Mouse (Mus musculus): Measurements from ENCODE around the gene Apba1. TPM values are rescaled to one million over a fixed set of nuclear protein-coding genes. Genes with fewer than 3 reads are reported as not detected.

Apba1 gene
- polyA plus RNA-seq, 1 experiment from 2014 or later = 0.10 TPM

- Histone ChIP-seq H3K36me3 (ENCODE audit: control insufficient read depth, insufficient read depth, low read length) (no peaks in the 10 kb centered on the region), H3K4me3 (ENCODE audit: low read depth, low read length) (no peak overlapping the region), H3K4me1 (replicated peaks; ENCODE audit: control insufficient read depth, insufficient read depth, low read length) (no peaks in the 10 kb centered on the region), H3K4me2 (no peak overlapping the region), H3K27ac (ENCODE audit: low read depth, low read length) (no peak overlapping the region), H3K27me3 (replicated peaks; ENCODE audit: control insufficient read depth, insufficient read depth, low read length) (no peaks in the 10 kb centered on the region), H3K9me3 (ENCODE audit: control insufficient read depth, low read length) (no peaks in the 10 kb centered on the region), H3K9ac (ENCODE audit: low read depth, low read length) (no peak overlapping the region)
- DNase-seq (ENCODE audit: low spot score) (no peak), ATAC-seq (replicated peaks; ENCODE audit: low FRiP score) (no peak)
- 79% methylated on average over 13 of the region's 13 CpGs for WGBS
Measured at GRCm38 (mm10) chr19:23816762-23817161, 58.1 kb downstream of the Apba1 start.

GRCm38 (mm10) chr19:23817196-23817595 lies 58.5 kb downstream of the Apba1 start:
- Histone ChIP-seq H3K27me3 (replicated peaks; ENCODE audit: control insufficient read depth, insufficient read depth, low read length) (no peaks in the 10 kb centered on the region), H3K36me3 (ENCODE audit: control insufficient read depth, insufficient read depth, low read length) (no peaks in the 10 kb centered on the region), H3K4me1 (replicated peaks; ENCODE audit: control insufficient read depth, insufficient read depth, low read length) (no peaks in the 10 kb centered on the region), H3K9me3 (ENCODE audit: control insufficient read depth, low read length) (no peaks in the 10 kb centered on the region), H3K4me3 (ENCODE audit: low read depth, low read length) (no peak overlapping the region), H3K4me2 (no peak overlapping the region), H3K9ac (ENCODE audit: low read depth, low read length) (no peak overlapping the region), H3K27ac (ENCODE audit: low read depth, low read length) (no peak overlapping the region)
- DNase-seq (ENCODE audit: low spot score) (no peak), ATAC-seq (replicated peaks; ENCODE audit: low FRiP score) (no peak)
- WGBS = 59% methylated on average over 6 of the region's 6 CpGs

GRCm38 (mm10) chr19:23819882-23820281 lies 61.2 kb downstream of the Apba1 start:
- Histone ChIP-seq H3K27ac (ENCODE audit: low read depth, low read length) (no peak overlapping the region), H3K4me3 (ENCODE audit: low read depth, low read length) (no peak overlapping the region), H3K9ac (ENCODE audit: low read depth, low read length) (no peak overlapping the region), H3K4me1 (replicated peaks; ENCODE audit: control insufficient read depth, insufficient read depth, low read length) (no peaks in the 10 kb centered on the region), H3K36me3 (ENCODE audit: control insufficient read depth, insufficient read depth, low read length) (no peaks in the 10 kb centered on the region), H3K4me2 (no peak overlapping the region), H3K9me3 (ENCODE audit: control insufficient read depth, low read length) (no peaks in the 10 kb centered on the region), H3K27me3 (replicated peaks; ENCODE audit: control insufficient read depth, insufficient read depth, low read length) (no peaks in the 10 kb centered on the region)
- DNase-seq (ENCODE audit: low spot score) (no peak), ATAC-seq (replicated peaks; ENCODE audit: low FRiP score) (no peak)
- whole genome bisulfite sequencing = 69% methylated on average over 8 of the region's 8 CpGs

- H3K36me3 ChIP-seq (ENCODE audit: control insufficient read depth, insufficient read depth, low read length) = no peaks in the 10 kb centered on the region
- no peak overlapping the region for H3K4me3 ChIP-seq (ENCODE audit: low read depth, low read length)
- H3K27ac ChIP-seq (ENCODE audit: low read depth, low read length) = no peak overlapping the region
- no peaks in the 10 kb centered on the region for H3K9me3 ChIP-seq (ENCODE audit: control insufficient read depth, low read length)
- DNase-seq (ENCODE audit: low spot score) = no peak
- H3K27me3 ChIP-seq (replicated peaks; ENCODE audit: control insufficient read depth, insufficient read depth, low read length) = no peaks in the 10 kb centered on the region
- H3K4me1 ChIP-seq (replicated peaks; ENCODE audit: control insufficient read depth, insufficient read depth, low read length) = no peaks in the 10 kb centered on the region
- 62% methylated on average over 3 of the region's 3 CpGs for WGBS
- no peak overlapping the region for H3K4me2 ChIP-seq
- ATAC-seq (replicated peaks; ENCODE audit: low FRiP score) = no peak
- H3K9ac ChIP-seq (ENCODE audit: low read depth, low read length) = no peak overlapping the region
Measured at GRCm38 (mm10) chr19:23822497-23822896, 63.8 kb downstream of the Apba1 start.

- Histone ChIP-seq H3K27ac (ENCODE audit: low read depth, low read length) (no peak overlapping the region), H3K4me3 (ENCODE audit: low read depth, low read length) (no peak overlapping the region), H3K36me3 (ENCODE audit: control insufficient read depth, insufficient read depth, low read length) (no peaks in the 10 kb centered on the region), H3K27me3 (replicated peaks; ENCODE audit: control insufficient read depth, insufficient read depth, low read length) (no peaks in the 10 kb centered on the region), H3K9ac (ENCODE audit: low read depth, low read length) (no peak overlapping the region), H3K9me3 (ENCODE audit: control insufficient read depth, low read length) (no peaks in the 10 kb centered on the region), H3K4me2 (no peak overlapping the region), H3K4me1 (replicated peaks; ENCODE audit: control insufficient read depth, insufficient read depth, low read length) (no peaks in the 10 kb centered on the region)
- DNase-seq (ENCODE audit: low spot score) = no peak
- 77% methylated on average over 4 of the region's 4 CpGs for WGBS
- ATAC-seq (replicated peaks; ENCODE audit: low FRiP score) = no peak
Measured at GRCm38 (mm10) chr19:23823533-23823932, 64.8 kb downstream of the Apba1 start.

GRCm38 (mm10) chr19:23826251-23826650 lies 67.6 kb downstream of the Apba1 start:
- no peak overlapping the region for H3K4me2 ChIP-seq
- H3K4me3 ChIP-seq (ENCODE audit: low read depth, low read length) = no peak overlapping the region
- no peaks in the 10 kb centered on the region for H3K36me3 ChIP-seq (ENCODE audit: control insufficient read depth, insufficient read depth, low read length)
- H3K27ac ChIP-seq (ENCODE audit: low read depth, low read length) = no peak overlapping the region
- no peak for ATAC-seq (replicated peaks; ENCODE audit: low FRiP score)
- H3K27me3 ChIP-seq (replicated peaks; ENCODE audit: control insufficient read depth, insufficient read depth, low read length) = no peaks in the 10 kb centered on the region
- no peak for DNase-seq (ENCODE audit: low spot score)
- 79% methylated on average over 8 of the region's 8 CpGs for WGBS
- no peaks in the 10 kb centered on the region for H3K9me3 ChIP-seq (ENCODE audit: control insufficient read depth, low read length)
- H3K4me1 ChIP-seq (replicated peaks; ENCODE audit: control insufficient read depth, insufficient read depth, low read length) = no peaks in the 10 kb centered on the region
- H3K9ac ChIP-seq (ENCODE audit: low read depth, low read length) = no peak overlapping the region

- H3K4me1 ChIP-seq (replicated peaks; ENCODE audit: control insufficient read depth, insufficient read depth, low read length) = no peaks in the 10 kb centered on the region
- H3K4me3 ChIP-seq (ENCODE audit: low read depth, low read length) = no peak overlapping the region
- H3K9ac ChIP-seq (ENCODE audit: low read depth, low read length) = no peak overlapping the region
- no peaks in the 10 kb centered on the region for H3K36me3 ChIP-seq (ENCODE audit: control insufficient read depth, insufficient read depth, low read length)
- DNase-seq (ENCODE audit: low spot score) = no peak
- H3K27ac ChIP-seq (ENCODE audit: low read depth, low read length) = no peak overlapping the region
- 78% methylated on average over 7 of the region's 7 CpGs for WGBS
- H3K9me3 ChIP-seq (ENCODE audit: control insufficient read depth, low read length) = no peaks in the 10 kb centered on the region
- ATAC-seq (replicated peaks; ENCODE audit: low FRiP score) = no peak
- no peaks in the 10 kb centered on the region for H3K27me3 ChIP-seq (replicated peaks; ENCODE audit: control insufficient read depth, insufficient read depth, low read length)
- H3K4me2 ChIP-seq = no peak overlapping the region
Measured at GRCm38 (mm10) chr19:23830761-23831160, 72.1 kb downstream of the Apba1 start.

- Histone ChIP-seq H3K36me3 (ENCODE audit: control insufficient read depth, insufficient read depth, low read length) (no peaks in the 10 kb centered on the region), H3K27me3 (replicated peaks; ENCODE audit: control insufficient read depth, insufficient read depth, low read length) (no peaks in the 10 kb centered on the region), H3K27ac (ENCODE audit: low read depth, low read length) (no peak overlapping the region), H3K9ac (ENCODE audit: low read depth, low read length) (no peak overlapping the region), H3K9me3 (ENCODE audit: control insufficient read depth, low read length) (no peaks in the 10 kb centered on the region), H3K4me2 (no peak overlapping the region), H3K4me3 (ENCODE audit: low read depth, low read length) (no peak overlapping the region), H3K4me1 (replicated peaks; ENCODE audit: control insufficient read depth, insufficient read depth, low read length) (no peaks in the 10 kb centered on the region)
- WGBS = 73% methylated on average over 14 of the region's 14 CpGs
- ATAC-seq (replicated peaks; ENCODE audit: low FRiP score) = no peak
- no peak for DNase-seq (ENCODE audit: low spot score)
Measured at GRCm38 (mm10) chr19:23833685-23834682, 75.3 kb downstream of the Apba1 start.

GRCm38 (mm10) chr19:23834721-23835120 lies 76.0 kb downstream of the Apba1 start:
- Histone ChIP-seq H3K4me3 (ENCODE audit: low read depth, low read length) (no peak overlapping the region), H3K27ac (ENCODE audit: low read depth, low read length) (no peak overlapping the region), H3K4me2 (no peak overlapping the region), H3K4me1 (replicated peaks; ENCODE audit: control insufficient read depth, insufficient read depth, low read length) (no peaks in the 10 kb centered on the region), H3K27me3 (replicated peaks; ENCODE audit: control insufficient read depth, insufficient read depth, low read length) (no peaks in the 10 kb centered on the region), H3K9ac (ENCODE audit: low read depth, low read length) (no peak overlapping the region), H3K9me3 (ENCODE audit: control insufficient read depth, low read length) (no peaks in the 10 kb centered on the region), H3K36me3 (ENCODE audit: control insufficient read depth, insufficient read depth, low read length) (no peaks in the 10 kb centered on the region)
- whole genome bisulfite sequencing = 75% methylated on average over 3 of the region's 3 CpGs
- DNase-seq (ENCODE audit: low spot score) (no peak), ATAC-seq (replicated peaks; ENCODE audit: low FRiP score) (no peak)
